Mouse (Mus musculus) cerebellum, postnatal 25 days (tissue): ENCODE data around the gene Gm48552.

ENCODE experiments used
- DNase-seq, 2 experiments: peaks; one replicate each; pipeline ENCODE4 v3.0.0; 2021; ENCODE audit warnings: mixed read lengths in 2 of 2

Gm48552 gene

GRCm38 (mm10) chr10:81433541-81434289, 44.9 kb downstream of the Gm48552 start:
- peak; percentile 57 to 68 for DNase-seq

DNA sequence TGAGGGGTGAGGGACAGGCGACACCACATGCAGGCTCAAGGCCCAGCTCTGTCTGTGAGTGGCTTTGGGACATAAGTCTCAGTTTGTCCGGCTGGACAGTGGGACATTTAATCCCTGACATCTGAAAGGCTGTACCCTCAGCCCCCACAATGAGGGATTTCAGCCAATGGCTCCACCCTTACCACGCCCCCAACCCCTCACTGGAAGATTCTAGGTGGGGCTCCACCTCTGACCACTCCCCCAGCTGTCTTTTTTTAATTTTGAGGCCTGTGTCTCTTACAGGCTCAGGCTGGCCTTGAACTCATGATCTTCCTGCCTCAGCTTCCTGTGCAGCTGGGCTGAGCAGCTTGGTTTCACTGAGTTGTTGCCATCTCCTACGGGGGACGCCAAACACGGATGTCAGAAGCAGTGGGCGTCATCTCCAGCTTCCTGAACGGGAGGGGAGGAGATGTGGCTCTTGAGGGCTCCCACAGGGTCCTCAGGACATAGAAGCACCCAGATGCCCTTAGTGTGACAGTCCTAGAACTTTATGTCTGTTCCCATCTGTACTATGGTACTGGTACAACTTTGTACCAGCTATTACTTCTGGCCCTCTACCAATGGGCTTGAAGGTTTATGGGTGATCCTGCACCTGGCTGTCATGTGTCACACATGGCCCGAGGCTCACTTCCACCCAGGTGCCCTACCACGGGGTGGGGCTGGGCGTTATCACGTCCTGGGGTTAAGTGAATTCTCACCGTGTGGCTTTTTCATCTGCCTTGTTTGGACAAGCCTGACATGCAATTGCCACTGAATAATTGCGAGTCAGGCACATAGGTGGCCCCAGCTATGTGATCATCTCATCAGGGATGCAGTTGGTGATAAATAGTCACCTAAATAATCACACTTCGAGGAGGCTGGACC, 45.8 kb downstream of the Gm48552 start:
- DNase-seq, result peak in 1 of 2 experiments; percentile 44

GRCm38 (mm10) chr10:81435436-81435835, 46.6 kb downstream of the Gm48552 start:
- peak; percentile 89 to 94 for DNase-seq
